Mouse (Mus musculus) kidney, postnatal 25 days (tissue): ENCODE data around the gene Tfap2b.

Experiments used
- DNase-seq, 2 experiments: peaks; one replicate each; pipeline ENCODE4 v3.0.0; 2021; ENCODE audit warnings: mixed read lengths in 2 of 2

Tfap2b gene

DNA sequence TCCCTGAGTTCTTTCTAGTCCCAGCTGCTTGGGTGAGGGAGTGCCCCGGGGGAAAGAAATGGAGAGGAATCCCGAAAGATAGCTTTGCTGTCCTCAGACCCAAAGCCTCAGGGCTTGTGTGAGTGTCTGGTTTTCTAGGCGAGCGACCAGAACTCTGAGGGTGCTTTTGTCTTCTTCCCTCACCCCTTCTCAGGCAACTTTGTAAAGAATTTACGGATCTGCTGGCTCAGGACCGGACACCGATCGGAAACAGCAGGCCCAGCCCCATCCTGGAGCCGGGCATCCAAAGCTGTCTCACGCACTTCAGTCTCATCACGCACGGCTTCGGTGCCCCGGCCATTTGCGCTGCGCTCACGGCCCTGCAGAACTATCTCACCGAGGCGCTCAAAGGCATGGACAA is 25.1 kb downstream of the Tfap2b start:
- no peak for DNase-seq

DNA sequence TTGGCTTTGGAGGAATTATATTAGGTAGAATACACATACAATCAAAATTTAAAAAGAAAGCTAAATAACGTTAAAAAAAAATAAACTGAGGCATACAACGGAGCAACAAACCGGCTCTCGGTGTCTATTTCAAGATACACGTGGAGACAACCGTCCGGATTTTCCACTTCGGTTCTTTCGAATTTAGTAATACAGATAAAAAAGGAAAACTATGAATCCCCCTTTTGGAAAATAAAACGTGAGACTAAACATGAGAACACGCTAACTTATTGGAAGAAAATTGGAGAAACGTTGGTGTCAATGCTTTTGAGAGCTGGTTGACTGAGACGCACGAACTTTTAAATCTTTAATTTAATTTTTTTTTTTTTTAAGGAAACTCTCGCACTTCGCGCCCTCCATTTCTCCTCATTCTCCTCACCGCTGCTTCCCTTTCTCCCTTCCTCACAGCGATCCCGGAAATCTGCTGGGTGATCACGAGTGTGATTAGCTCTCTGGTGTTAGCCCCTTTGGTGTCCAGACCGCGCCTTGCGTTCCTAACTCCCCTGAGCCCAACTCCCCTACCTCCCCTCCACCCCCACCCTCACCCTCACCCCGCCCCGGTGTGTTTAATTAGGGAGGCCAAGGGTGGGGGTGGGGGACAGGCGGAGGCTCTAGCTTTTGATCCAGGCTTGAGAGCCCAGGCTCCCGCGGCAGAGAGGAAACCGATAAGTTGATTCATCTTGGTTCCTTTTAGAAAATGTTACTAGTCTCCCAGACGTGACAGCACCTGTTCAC is 25.9 kb downstream of the Tfap2b start:
- DNase-seq, result peak in 1 of 2 experiments; percentile 34

GRCm38 (mm10) chr1:19236051-19236450 is 27.3 kb downstream of the Tfap2b start:
- DNase-seq, result no peak

- peak in 1 of 2 experiments; percentile 69 for DNase-seq
These were observed 27.9 kb downstream of the Tfap2b start for GRCm38 (mm10) chr1:19236591-19236990.

DNA sequence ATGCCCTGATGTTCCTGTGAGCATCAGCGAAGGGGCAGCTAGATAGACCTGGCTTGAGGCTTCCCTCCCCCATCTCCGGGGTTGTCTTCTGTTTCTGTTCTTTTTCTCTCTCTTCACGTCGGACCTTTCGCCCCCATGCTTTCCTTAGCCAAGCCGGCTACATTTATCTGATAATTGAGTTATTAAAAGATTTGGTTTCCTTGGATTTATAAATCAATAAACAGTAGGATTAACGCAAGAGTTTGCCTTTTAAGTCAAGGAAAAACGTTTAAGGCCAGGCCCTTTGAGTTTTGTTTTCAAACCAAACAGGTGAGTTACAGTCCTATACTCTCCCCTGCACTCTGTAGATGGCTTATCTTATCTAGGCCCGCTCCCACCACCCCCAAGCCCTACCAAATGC is 28.3 kb downstream of the Tfap2b start:
- no peak for DNase-seq

DNA sequence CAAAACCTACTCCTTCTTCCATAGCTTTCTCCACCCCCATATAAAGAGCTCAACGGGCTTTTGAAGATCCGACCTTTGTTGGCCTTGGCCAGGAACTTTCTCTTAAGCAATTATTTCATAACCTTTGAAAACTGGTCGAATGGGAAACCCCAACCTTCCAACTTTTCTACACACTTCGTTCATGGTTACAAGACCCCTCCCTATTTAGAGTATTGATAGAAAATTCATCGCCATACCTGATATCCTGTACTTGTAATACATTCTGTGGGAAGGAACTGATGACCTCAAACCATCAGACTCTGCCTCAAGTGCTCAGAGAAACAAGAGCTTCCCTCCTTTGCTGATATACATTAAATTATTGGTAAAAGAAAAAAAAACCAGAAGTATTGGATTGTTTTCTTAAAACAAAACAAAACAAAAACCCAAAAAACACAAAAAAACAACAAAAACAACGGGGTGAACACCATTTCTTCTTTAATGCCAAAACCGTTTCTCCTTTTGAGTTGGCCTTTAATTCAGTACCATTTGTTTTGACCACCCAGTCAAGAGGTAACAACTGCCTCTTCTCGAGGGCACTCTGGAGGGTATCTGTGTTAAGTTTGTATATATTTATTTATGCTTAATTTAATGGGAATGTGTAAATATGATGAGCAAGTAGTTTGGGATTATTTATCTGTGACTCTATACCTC is 29.2 kb downstream of the Tfap2b start:
- no peak for DNase-seq

- peak; percentile 30 to 42 for DNase-seq
These were observed 31.3 kb downstream of the Tfap2b start for GRCm38 (mm10) chr1:19240054-19240453.

- DNase-seq, result peak; percentile 47 to 74
These were observed 32.6 kb downstream of the Tfap2b start for GRCm38 (mm10) chr1:19241316-19241715.

DNA sequence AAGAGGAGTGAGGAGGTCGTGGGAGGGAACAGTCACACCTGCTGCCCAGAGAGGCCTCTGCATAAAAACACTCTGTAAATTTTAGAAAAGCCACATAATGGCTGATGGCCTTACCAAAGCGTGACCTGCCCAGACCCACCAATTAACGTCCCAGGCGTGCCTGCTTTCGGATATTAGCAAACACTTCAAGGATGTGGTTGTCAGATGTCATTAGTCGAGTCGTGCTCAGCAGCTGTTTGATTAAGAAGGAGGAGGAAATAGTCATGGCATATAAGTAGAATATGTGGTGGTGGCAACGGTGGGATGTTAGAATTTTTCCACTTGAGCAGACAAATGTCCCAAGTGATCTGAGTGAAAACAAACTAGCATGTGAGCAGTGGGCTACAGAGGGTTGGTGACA is 33.3 kb downstream of the Tfap2b start:
- no peak for DNase-seq

DNA sequence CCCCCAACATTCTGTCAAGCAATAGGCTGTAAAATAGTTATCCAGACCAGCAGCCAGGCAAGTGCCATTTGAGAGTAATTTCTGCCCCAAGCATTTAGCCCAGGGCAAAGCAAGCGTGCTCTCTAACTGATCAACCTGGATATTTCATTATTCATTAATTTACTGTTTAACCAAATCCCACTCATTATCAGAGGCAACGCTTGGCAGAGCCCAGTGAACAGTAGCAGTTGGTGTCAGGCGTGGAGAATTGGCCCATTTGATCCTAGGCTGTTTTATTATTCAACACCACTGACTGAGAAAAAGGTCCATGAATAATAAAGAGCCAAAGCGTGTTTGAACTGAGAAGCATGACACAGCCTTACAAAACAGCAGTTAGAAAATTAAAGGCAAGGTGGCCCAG is 36.3 kb downstream of the Tfap2b start:
- peak; percentile 73 to 79 for DNase-seq

GRCm38 (mm10) chr1:19251286-19251685 is 42.6 kb downstream of the Tfap2b start:
- DNase-seq, result no peak

GRCm38 (mm10) chr1:19269596-19269995 is 60.9 kb downstream of the Tfap2b start:
- DNase-seq, result no peak
